Mouse (Mus musculus) NIH3T3 (cell line): ENCODE data around the gene Ass1.
A peak's percentile ranks its signal among the peaks of the same experiment; 100 is the strongest.

Experiments
- DNase-seq: peaks from one replicate; pipeline ENCODE4 v3.0.0-alpha.2; 2012; ENCODE audit warnings: low read depth

Gene Ass1

GRCm38 (mm10) chr2:31469931-31470682, at the start of gene Ass1:
Ass1 (plus strand) TSS chr2:31470207.
- DNase-seq: peak; percentile 57

GRCm38 (mm10) chr2:31420914-31421313, 49.1 kb upstream of the Ass1 start:
- peak; percentile 30 for DNase-seq

GRCm38 (mm10) chr2:31422576-31422975, 47.4 kb upstream of the Ass1 start:
- DNase-seq: no peak

GRCm38 (mm10) chr2:31431477-31431876, 38.5 kb upstream of the Ass1 start:
- DNase-seq: no peak

GRCm38 (mm10) chr2:31434746-31435145, 35.3 kb upstream of the Ass1 start:
- DNase-seq: no peak

GRCm38 (mm10) chr2:31435567-31435966, 34.4 kb upstream of the Ass1 start:
- DNase-seq: peak; percentile 88

GRCm38 (mm10) chr2:31437480-31438245, 32.3 kb upstream of the Ass1 start:
- no peak for DNase-seq

GRCm38 (mm10) chr2:31439576-31439975, 30.4 kb upstream of the Ass1 start:
- no peak for DNase-seq

GRCm38 (mm10) chr2:31442480-31443160, 27.4 kb upstream of the Ass1 start:
- peak; percentile 73 for DNase-seq

- peak; percentile 45 for DNase-seq
Measured at GRCm38 (mm10) chr2:31446036-31446435, 24.0 kb upstream of the Ass1 start.

GRCm38 (mm10) chr2:31446456-31446855, 23.6 kb upstream of the Ass1 start:
- no peak for DNase-seq

GRCm38 (mm10) chr2:31447536-31447935, 22.5 kb upstream of the Ass1 start:
- no peak for DNase-seq

- no peak for DNase-seq
Measured at GRCm38 (mm10) chr2:31448756-31449440, 21.1 kb upstream of the Ass1 start.

- DNase-seq: peak; percentile 80
Measured at GRCm38 (mm10) chr2:31449441-31449815, 20.6 kb upstream of the Ass1 start.

- no peak for DNase-seq
Measured at GRCm38 (mm10) chr2:31449902-31450301, 20.1 kb upstream of the Ass1 start.

GRCm38 (mm10) chr2:31450661-31451060, 19.3 kb upstream of the Ass1 start:
- DNase-seq: no peak

GRCm38 (mm10) chr2:31451530-31451929, 18.5 kb upstream of the Ass1 start:
- no peak for DNase-seq

- no peak for DNase-seq
Measured at GRCm38 (mm10) chr2:31453011-31453410, 17.0 kb upstream of the Ass1 start.

- DNase-seq: peak; percentile 55
Measured at GRCm38 (mm10) chr2:31453559-31454177, 16.3 kb upstream of the Ass1 start.

- DNase-seq: peak; percentile 73
Measured at GRCm38 (mm10) chr2:31454280-31454679, 15.7 kb upstream of the Ass1 start.

GRCm38 (mm10) chr2:31455418-31455817, 14.6 kb upstream of the Ass1 start:
- no peak for DNase-seq

- DNase-seq: no peak
Measured at GRCm38 (mm10) chr2:31458460-31458859, 11.5 kb upstream of the Ass1 start.
